Mouse (Mus musculus): Measurements from ENCODE around the gene Sult6b1.

DNA sequence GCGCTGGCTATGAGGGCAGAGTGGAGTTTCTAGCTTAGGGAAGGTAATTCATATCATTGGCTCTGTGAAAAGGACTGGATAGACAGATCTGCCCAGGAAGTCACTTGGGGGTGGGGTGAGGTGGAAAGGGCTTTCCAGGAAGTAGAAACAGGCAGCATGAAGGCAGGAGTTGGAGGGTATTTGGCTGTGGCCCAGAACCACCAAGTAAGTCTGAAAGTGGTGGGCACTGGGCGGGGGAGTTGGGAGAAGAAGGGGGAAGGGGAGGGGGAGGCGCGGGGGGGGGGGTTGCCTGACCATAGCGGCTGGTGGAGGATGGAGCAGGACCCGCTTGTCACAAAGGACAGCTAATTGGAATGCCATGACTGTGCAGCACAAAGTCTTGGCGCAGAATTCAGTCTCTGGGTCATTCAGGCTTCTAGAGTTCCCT is 24.9 kb downstream of the Sult6b1 start:
- TF ChIP-seq ZNF384 (IDR thresholded peaks at IDR 0.05; ENCODE audit: low read depth, low read length) (no peak), ZC3H11A (IDR thresholded peaks at IDR 0.05; ENCODE audit: borderline replicate concordance, low read depth, low read length) (no peak)
